Mouse (Mus musculus) bone marrow macrophage, adult 2 months (primary cell): Measurements from ENCODE around the gene Ak2. TPM values are rescaled to one million over a fixed set of nuclear protein-coding genes. Genes with fewer than 3 reads are reported as not detected.

ENCODE experiments used
- H3K27ac ChIP-seq: 2 replicates; pipeline ENCODE4 v1.5.1; 2012; ENCODE audit warnings: low read depth, low read length; ENCODE audit not compliant: insufficient read depth
- H3K4me1 ChIP-seq: 2 replicates; pipeline ENCODE4 v1.6.1; 2012; ENCODE audit warnings: low read length; ENCODE audit not compliant: control insufficient read depth, insufficient read depth
- H3K4me3 ChIP-seq: 2 replicates; pipeline ENCODE4 v1.5.1; 2012; ENCODE audit warnings: mild to moderate bottlenecking, low read length, moderate library complexity; ENCODE audit not compliant: insufficient read depth
- CTCF ChIP-seq: IDR thresholded peaks from 2 replicates; pipeline ENCODE4 v1.5.1; 2012; ENCODE audit warnings: low read depth, mild to moderate bottlenecking, low read length, moderate library complexity
- POLR2A ChIP-seq: IDR thresholded peaks from 2 replicates; pipeline ENCODE4 v1.6.1; 2012; ENCODE audit warnings: mild to moderate bottlenecking, low read depth, low read length, borderline replicate concordance
- polyA plus RNA-seq: library from polyadenylated mRNA; stranded (reverse); fragments of >200 nt; gene quantifications from 2 replicates; pipeline ENCODE4 v1.2.4, GENCODE M21; 2012; ENCODE audit not compliant: missing spikeins, insufficient read depth, insufficient read length

Gene Ak2
- polyA plus RNA-seq, 1 experiment = 54.5 TPM

DNA sequence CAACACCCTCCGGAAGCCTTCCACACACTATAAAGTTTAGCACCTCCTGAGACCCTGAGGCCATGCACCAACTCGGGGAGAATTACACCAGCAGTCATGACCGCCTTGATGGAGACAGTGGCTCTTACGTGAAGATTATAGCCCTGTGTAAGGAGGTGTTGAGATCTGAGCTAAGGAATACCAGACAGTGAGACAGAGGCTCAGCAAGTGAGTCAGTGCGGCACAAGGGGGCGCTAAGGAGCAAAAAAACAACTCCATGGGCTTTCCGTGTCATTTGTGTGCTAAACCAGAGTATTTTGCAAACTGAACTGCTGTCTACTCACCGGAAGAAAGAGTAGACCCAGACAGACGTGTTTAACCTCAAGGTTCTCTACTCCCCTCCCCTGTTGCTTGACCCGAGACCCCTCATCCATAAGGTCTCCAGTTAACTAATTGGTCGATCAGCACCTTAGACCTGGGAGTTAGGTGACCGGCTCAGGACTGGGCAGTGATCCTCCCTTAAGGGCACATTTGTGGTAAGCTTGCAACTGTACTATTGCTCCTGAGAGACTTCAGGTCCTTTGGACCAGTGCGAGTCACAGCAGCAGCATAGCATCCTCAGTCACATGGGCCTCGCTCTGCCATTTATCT, 20.6 kb upstream of the Ak2 start:
- Histone ChIP-seq H3K27ac (no peak overlapping the region), H3K4me1 (peaks cover 16% of the 10 kb centered on the region), H3K4me3 (no peak overlapping the region)
- TF ChIP-seq POLR2A (no peak), CTCF (peak; percentile 70)

DNA sequence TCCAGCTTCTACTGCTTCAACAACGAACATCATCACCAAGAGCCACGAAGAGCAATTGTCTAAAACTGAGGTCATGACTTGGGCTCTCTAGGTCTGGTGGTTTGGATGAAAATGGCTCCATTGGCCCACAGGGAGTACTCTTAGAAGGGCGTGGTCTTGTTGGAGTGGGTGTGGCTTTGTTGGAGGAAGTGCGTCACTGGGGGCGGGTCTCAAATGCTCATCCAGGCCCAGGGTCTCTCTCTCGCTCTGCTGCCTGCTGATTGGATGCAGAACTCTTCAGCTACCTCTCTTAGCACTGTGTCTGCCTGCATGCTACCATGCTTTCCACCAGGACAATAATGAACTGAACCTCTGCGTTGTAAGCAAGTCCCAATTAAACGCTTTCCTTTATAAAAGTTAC, 17.1 kb upstream of the Ak2 start:
- TF ChIP-seq POLR2A (no peak), CTCF (no peak)
- Histone ChIP-seq H3K4me1 (peaks cover 45% of the 10 kb centered on the region), H3K4me3 (no peak overlapping the region), H3K27ac (no peak overlapping the region)

DNA sequence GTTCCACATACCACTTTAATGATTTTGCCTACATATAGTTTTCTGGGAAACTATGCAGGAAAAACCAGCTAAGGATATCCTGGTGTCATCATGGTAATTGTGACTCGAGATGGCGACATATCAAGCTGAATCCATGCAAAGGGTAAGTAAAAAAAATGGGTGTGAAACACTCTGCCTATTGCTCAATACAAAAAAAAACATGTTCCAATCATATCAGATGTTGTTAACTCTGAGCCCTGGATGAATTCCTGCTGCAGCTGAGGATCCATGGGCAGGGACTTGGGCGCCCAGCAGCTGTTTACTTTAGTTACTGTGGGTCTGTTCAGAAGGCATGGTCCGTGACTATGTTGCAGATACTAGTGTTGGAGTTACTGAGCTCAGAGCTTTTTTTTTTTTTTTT, 15.2 kb upstream of the Ak2 start:
- Histone ChIP-seq H3K4me3 (no peak overlapping the region), H3K4me1 (peaks cover 52% of the 10 kb centered on the region), H3K27ac (no peak overlapping the region)
- TF ChIP-seq CTCF (no peak), POLR2A (no peak)

DNA sequence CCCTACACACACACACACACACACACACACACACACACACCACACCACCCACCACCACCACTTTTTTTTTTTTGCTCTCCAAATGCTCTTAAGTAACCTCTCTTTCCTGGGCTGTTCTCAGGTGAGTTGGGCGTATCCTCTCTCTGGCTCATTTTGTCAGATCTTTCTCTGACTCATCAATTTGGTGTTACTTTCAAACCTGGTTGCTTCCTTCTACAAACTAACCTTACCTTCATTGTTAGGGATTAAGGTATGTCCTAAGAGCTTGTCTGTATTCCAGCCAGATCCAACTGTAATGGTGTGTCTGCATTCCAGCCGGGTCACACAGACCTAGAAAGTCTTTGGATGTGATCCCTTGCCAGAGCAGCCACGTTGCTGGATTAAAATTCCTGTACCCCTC, 14.5 kb upstream of the Ak2 start:
- TF ChIP-seq POLR2A = no peak
- no peak for TF ChIP-seq CTCF
- peaks cover 58% of the 10 kb centered on the region for H3K4me1 ChIP-seq
- H3K27ac ChIP-seq = no peak overlapping the region
- H3K4me3 ChIP-seq = no peak overlapping the region

DNA sequence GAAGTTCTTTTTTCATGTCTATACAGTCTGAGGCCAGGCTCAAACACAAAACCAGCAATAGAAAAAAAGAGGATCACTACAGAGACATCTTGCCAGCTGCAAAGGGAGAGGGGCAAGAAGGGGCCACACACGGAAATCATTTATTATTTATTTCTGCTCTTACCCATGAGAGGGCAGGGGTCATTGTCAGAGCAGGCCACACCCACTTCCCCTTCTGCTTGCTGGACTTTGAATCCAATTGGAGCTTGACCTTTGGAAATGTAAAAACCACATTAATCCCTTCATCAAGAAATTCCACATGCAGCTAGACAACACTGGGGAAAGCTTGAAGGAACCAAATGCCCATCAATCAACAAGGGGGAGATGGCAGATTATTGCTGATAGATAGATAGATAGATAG, 13.1 kb upstream of the Ak2 start:
- H3K4me1 ChIP-seq = peaks cover 66% of the 10 kb centered on the region
- no peak for TF ChIP-seq POLR2A
- TF ChIP-seq CTCF = no peak
- H3K27ac ChIP-seq = no peak overlapping the region
- no peak overlapping the region for H3K4me3 ChIP-seq

DNA sequence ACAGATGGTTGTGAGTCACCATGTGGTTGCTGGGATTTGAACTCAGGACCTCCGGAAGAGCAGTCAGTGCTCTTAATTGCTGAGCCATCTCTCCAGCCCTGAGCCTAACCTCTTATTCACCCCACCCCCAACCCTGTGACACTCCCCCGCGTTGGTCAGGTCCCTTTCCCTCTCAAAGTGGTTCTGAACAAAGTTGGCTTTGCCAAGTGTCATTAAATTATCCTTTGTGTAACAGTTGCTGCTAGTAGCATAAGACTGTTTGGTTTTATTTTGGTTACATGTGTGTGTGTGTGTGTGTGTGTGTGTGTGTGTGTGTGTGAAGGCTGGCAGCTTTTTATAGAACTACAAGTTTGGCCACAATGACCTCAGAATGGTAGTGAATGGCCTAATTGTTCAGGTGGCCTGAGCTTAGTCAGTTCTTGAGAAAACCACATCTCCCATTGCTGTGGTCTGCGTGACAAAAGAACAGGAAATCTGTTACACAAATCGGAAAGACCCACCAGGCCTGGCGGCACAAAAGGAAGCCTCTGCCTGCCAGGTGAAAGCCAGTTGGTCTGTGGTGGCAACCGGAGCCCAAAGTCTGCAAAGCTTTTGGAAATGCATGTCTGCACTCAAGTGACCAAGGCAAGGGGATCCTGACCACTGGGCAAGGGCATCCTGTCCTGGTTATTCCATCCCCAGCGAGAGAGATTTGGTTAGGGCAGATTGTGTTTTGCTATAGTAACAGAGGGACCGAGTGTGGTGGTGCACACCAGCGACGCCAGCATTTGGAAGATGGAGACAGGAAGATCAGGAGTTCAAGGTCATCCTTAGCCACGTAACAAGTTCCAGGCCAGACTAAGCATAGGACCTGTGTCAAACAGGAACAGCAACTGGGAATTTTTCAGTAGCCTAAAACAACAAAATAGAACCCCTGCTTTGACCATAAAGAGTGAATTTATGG, 10.6 kb upstream of the Ak2 start:
- Histone ChIP-seq H3K4me3 (no peak overlapping the region), H3K4me1 (peaks cover 68% of the 10 kb centered on the region), H3K27ac (peak overlapping the region; percentile 88)
- TF ChIP-seq POLR2A (no peak), CTCF (no peak)

DNA sequence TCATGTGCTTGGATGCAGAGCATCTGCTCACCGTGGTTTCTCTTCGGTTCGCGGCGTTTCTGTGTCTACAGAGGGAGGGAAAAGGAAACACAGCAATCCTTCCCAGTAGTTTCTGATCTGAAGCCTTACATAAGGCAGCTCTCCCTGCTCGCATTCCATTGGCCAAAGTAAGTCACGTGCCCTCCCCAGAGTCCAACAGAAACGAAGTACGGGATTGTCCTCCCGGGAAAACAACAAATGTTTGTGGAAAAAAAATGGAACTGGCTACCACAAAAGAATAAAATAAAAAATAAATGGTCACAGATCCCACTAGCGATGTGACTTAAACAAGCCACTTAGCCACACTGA, 10.0 kb upstream of the Ak2 start:
- Histone ChIP-seq H3K4me3 (no peak overlapping the region), H3K27ac (peak overlapping the region; percentile 88), H3K4me1 (peaks cover 62% of the 10 kb centered on the region)
- TF ChIP-seq CTCF = no peak
- TF ChIP-seq POLR2A = no peak

DNA sequence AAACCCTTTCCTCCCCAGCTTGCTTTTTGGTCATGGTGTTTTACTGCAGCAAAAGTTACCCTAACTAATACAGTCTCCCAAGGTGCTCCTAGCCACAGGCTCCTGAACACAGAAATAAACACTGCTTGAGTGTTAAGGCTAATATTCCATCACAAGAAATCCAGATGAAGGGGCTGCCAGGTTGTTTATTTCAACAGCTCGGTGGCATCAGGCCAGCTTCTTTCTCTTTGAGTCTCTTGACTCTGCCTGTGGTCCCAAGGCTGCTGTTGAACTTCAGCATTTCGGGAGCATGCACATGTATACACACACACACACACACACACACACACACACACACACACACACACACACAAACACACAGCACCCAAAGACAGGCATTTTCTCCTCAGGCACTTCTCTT, 8.6 kb upstream of the Ak2 start:
- Histone ChIP-seq H3K4me3 (peak overlapping the region; percentile 15; the same call in 1 of the 2 replicates), H3K4me1 (peaks cover 54% of the 10 kb centered on the region), H3K27ac (peak overlapping the region; percentile 92)
- TF ChIP-seq CTCF = no peak
- no peak for TF ChIP-seq POLR2A

DNA sequence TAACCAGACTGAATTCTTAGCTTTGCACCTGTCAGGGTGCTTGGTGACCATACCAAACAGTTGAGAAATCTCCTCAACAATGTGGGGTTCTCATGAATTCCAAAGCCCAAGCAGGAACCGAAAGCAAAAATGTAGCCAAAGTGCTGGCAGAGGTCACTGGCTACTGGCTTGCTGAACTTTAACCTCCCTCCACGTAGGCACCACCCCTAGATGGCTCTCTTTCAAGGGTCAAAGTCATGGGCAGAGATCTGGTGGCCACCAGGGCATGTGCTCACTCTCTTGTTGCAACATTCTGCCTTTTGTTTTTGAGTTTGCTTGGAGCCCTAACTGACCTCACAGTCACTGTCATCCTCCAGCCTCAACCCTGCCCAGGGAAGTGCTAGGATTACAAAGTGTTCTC, 8.1 kb upstream of the Ak2 start:
- Histone ChIP-seq H3K27ac (peak overlapping the region; percentile 92), H3K4me3 (0 out of 2 replicates have a peak overlapping the region, but pooled peaks have one; percentile 15), H3K4me1 (peaks cover 48% of the 10 kb centered on the region)
- TF ChIP-seq CTCF (no peak), POLR2A (no peak)

DNA sequence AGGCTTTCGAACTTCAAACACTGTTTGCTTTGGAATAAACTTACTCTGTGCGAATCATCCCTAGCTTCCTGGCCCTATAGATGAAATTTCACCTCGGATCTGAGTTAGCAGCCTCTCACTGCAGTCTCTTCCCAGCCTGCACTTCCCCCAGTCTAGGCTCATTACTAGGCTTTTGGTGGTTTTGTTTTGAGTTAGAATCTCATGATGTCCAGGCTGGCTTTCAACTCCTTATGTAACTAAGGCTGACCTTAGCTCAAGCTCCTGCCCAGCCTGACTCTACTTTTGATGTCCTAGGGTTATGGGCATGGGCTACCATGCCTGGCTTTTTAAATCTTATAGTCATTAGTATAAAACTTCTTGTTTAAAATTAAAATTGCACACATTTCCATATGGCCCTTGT, 7.2 kb upstream of the Ak2 start:
- no peak for TF ChIP-seq CTCF
- TF ChIP-seq POLR2A = no peak
- peaks cover 40% of the 10 kb centered on the region for H3K4me1 ChIP-seq
- H3K27ac ChIP-seq = peak overlapping the region; percentile 92
- H3K4me3 ChIP-seq = no peak overlapping the region
